Mouse (Mus musculus) MEL (cell line): Measurements from ENCODE around the gene Polg. TPM values are rescaled to one million over a fixed set of nuclear protein-coding genes. Genes with fewer than 3 reads are reported as not detected.

Experiments
- DNase-seq: peaks from one replicate; pipeline ENCODE4 v3.0.0; 2011; ENCODE audit warnings: low read depth, low spot score
- H3K27ac ChIP-seq: 2 replicates; pipeline ENCODE4 v1.5.1; 2012; ENCODE audit warnings: low read depth, mild to moderate bottlenecking, control low read depth, low read length, moderate library complexity; ENCODE audit not compliant: control insufficient read depth
- H3K27me3 ChIP-seq, 2 experiments: fragments of 150-350 bp in 1 of 2; sonication (generic) in 1 of 2; 2 replicates each; pipeline ENCODE4 v1.6.1; 2012; ENCODE audit warnings: low read length in 2 of 2, mild to moderate bottlenecking in 2 of 2, improper control_type of control experiment in 1 of 2, moderate library complexity in 1 of 2; ENCODE audit not compliant: insufficient read depth in 2 of 2, control insufficient read depth in 1 of 2
- H3K36me3 ChIP-seq, 2 experiments: 2 replicates each; pipeline ENCODE4 v1.6.1; 2012 to 2014; ENCODE audit warnings: low read length in 2 of 2, improper control_type of control experiment in 1 of 2, inconsistent platforms in 1 of 2, mild to moderate bottlenecking in 1 of 2; ENCODE audit not compliant: insufficient read depth in 2 of 2, control insufficient read depth in 1 of 2
- H3K4me1 ChIP-seq, 2 experiments: fragments of 150-350 bp in 1 of 2; sonication (generic) in 1 of 2; 2 replicates each; pipeline ENCODE4 v1.6.1; 2012; ENCODE audit warnings: low read length in 2 of 2, improper control_type of control experiment in 1 of 2, mild to moderate bottlenecking in 1 of 2; ENCODE audit not compliant: insufficient read depth in 2 of 2, control insufficient read depth in 1 of 2
- H3K4me3 ChIP-seq, 2 experiments: fragments of 150-350 bp in 1 of 2; sonication (generic) in 1 of 2; 2 replicates each; pipeline ENCODE4 v1.5.1; 2012; ENCODE audit warnings: low read depth in 2 of 2, low read length in 2 of 2, mild to moderate bottlenecking in 2 of 2, moderate library complexity in 2 of 2, control low read depth in 1 of 2, improper control_type of control experiment in 1 of 2; ENCODE audit not compliant: control insufficient read depth in 1 of 2, insufficient read depth in 1 of 2
- H3K79me2 ChIP-seq: 2 replicates; pipeline ENCODE4 v1.6.1; 2012; ENCODE audit warnings: mild to moderate bottlenecking, low read length, moderate library complexity; ENCODE audit not compliant: control insufficient read depth, poor library complexity, insufficient read depth
- H3K9ac ChIP-seq: 2 replicates; pipeline ENCODE4 v1.6.1; 2012; ENCODE audit warnings: low read depth, mild to moderate bottlenecking, control low read depth, low read length, moderate library complexity; ENCODE audit not compliant: control insufficient read depth, poor library complexity, severe bottlenecking
- H3K9me3 ChIP-seq: fragments of 150-350 bp; sonication (generic); replicated peaks from 2 replicates; pipeline ENCODE4 v1.6.1; 2012; ENCODE audit warnings: mild to moderate bottlenecking, low read length, improper control_type of control experiment, moderate library complexity; ENCODE audit not compliant: insufficient read depth
- E2F4 ChIP-seq: IDR thresholded peaks from 2 replicates; pipeline ENCODE4 v1.6.1; 2011; ENCODE audit warnings: low read depth, low read length, improper control_type of control experiment, borderline replicate concordance
- ELF1 ChIP-seq: IDR thresholded peaks from 2 replicates; pipeline ENCODE4 v1.6.1; 2014; ENCODE audit warnings: low read depth, mild to moderate bottlenecking, inconsistent platforms, low read length, improper control_type of control experiment, moderate library complexity
- GABPA ChIP-seq: IDR thresholded peaks from 2 replicates; pipeline ENCODE4 v1.6.1; 2012; ENCODE audit warnings: low read depth, mild to moderate bottlenecking, inconsistent platforms, low read length, improper control_type of control experiment, moderate library complexity
- HCFC1 ChIP-seq: IDR thresholded peaks from 2 replicates; pipeline ENCODE4 v1.6.1; 2012; ENCODE audit warnings: low read depth, mild to moderate bottlenecking, inconsistent platforms, low read length, improper control_type of control experiment, moderate library complexity
- KAT2A ChIP-seq: conservative IDR thresholded peaks from 2 replicates; pipeline ENCODE4 v1.6.1; 2012; ENCODE audit warnings: low read depth, low read length, improper control_type of control experiment, inconsistent platforms
- MYB ChIP-seq: IDR thresholded peaks from 2 replicates; pipeline ENCODE4 v1.6.1; 2011; ENCODE audit warnings: mild to moderate bottlenecking, low read depth, low read length, improper control_type of control experiment
- MYC ChIP-seq: IDR thresholded peaks from 2 replicates; pipeline ENCODE4 v1.6.1; 2011; ENCODE audit warnings: low read depth, mild to moderate bottlenecking, low read length, improper control_type of control experiment, moderate library complexity
- NELFE ChIP-seq: IDR thresholded peaks from 2 replicates; pipeline ENCODE4 v1.6.1; 2011; ENCODE audit warnings: low read depth, low read length, improper control_type of control experiment
- NRF1 ChIP-seq: IDR thresholded peaks from 2 replicates; pipeline ENCODE4 v1.6.1; 2014; ENCODE audit warnings: low read depth, mild to moderate bottlenecking, inconsistent platforms, low read length, improper control_type of control experiment, moderate library complexity; ENCODE audit not compliant: poor library complexity, insufficient read depth, severe bottlenecking
- POLR2A ChIP-seq, 2 experiments: IDR thresholded peaks; 2 replicates each; pipeline ENCODE4 v1.6.1; 2011 to 2012; ENCODE audit warnings: low read length in 2 of 2, mild to moderate bottlenecking in 2 of 2, control low read depth in 1 of 2, improper control_type of control experiment in 1 of 2, low read depth in 1 of 2, moderate library complexity in 1 of 2; ENCODE audit not compliant: control insufficient read depth in 1 of 2, insufficient read depth in 1 of 2, poor library complexity in 1 of 2
- POLR2AphosphoS2 ChIP-seq: IDR thresholded peaks from 2 replicates; pipeline ENCODE4 v1.6.1; 2011; ENCODE audit warnings: low read length, improper control_type of control experiment
- SIN3A ChIP-seq: IDR thresholded peaks from 2 replicates; pipeline ENCODE4 v1.6.1; 2012; ENCODE audit warnings: low read length, improper control_type of control experiment, inconsistent platforms
- TAL1 ChIP-seq: IDR thresholded peaks from 2 replicates; pipeline ENCODE4 v1.6.1; 2012; ENCODE audit warnings: mild to moderate bottlenecking, inconsistent platforms, low read length, moderate library complexity, mixed read lengths
- TBP ChIP-seq: IDR thresholded peaks from 2 replicates; pipeline ENCODE4 v1.8.0; 2011; ENCODE audit warnings: low read depth, low read length, improper control_type of control experiment
- TCF12 ChIP-seq: IDR thresholded peaks from 2 replicates; pipeline ENCODE4 v1.6.1; 2014; ENCODE audit warnings: low read depth, mild to moderate bottlenecking, inconsistent platforms, low read length, improper control_type of control experiment, moderate library complexity
- ZC3H11A ChIP-seq: IDR thresholded peaks from 2 replicates; pipeline ENCODE4 v1.6.1; 2012; ENCODE audit warnings: low read depth, mild to moderate bottlenecking, inconsistent platforms, low read length, improper control_type of control experiment
- ZMIZ1 ChIP-seq: IDR thresholded peaks from 2 replicates; pipeline ENCODE4 v1.6.1; 2012; ENCODE audit warnings: low read depth, mild to moderate bottlenecking, inconsistent platforms, low read length, improper control_type of control experiment, moderate library complexity
- polyA plus RNA-seq, 2 experiments: library from polyadenylated mRNA; stranded (reverse) in 1 of 2; unstranded in 1 of 2; fragments of >175 nt in 1 of 2; fragments of >200 nt in 1 of 2; gene quantifications; 2 replicates each; pipeline versions ENCODE4 v1.2.1 to v1.2.4; 2012; ENCODE audit warnings: low replicate concordance in 2 of 2, low read depth in 1 of 2; ENCODE audit not compliant: insufficient read length in 2 of 2, insufficient read depth in 1 of 2, missing spikeins in 1 of 2
- total RNA-seq: library from RNA; depleted of rRNA; stranded (reverse); fragments of 300-350 nt; gene quantifications from 2 replicates; pipeline ENCODE4 v1.2.3, GENCODE M21; 2012

Polg gene
- total and polyA plus RNA-seq, 3 experiments: 82.7 to 129 TPM; not detected in 1

- Histone ChIP-seq H3K4me3 (no peak overlapping the region), H3K27me3 (no peaks in the 10 kb centered on the region), H3K79me2 (no peaks in the 10 kb centered on the region), H3K9ac (no peak overlapping the region), H3K27ac (no peak overlapping the region), H3K36me3 (peaks cover 0 to 8% of the 10 kb centered on the region in 2 experiments; a peak in 2 of 4 replicates), H3K4me1 (no peaks in the 10 kb centered on the region), H3K9me3 (no peaks in the 10 kb centered on the region)
- DNase-seq: no peak
- TF ChIP-seq POLR2A (IDR thresholded peaks at IDR 0.05; ENCODE audit: control insufficient read depth in 1 of 2, insufficient read depth in 1 of 2, low read depth in 1 of 2, low read length in 2 of 2, poor library complexity in 1 of 2) (no peak), NRF1 (no peak), E2F4 (no peak), TCF12 (no peak), TAL1 (no peak), SIN3A (no peak), TBP (no peak)
Observed at GRCm38 (mm10) chr7:79447048-79447447, 19.1 kb downstream of the Polg start.

GRCm38 (mm10) chr7:79440035-79440434 lies 26.1 kb downstream of the Polg start:
- Histone ChIP-seq H3K4me1 (no peaks in the 10 kb centered on the region), H3K4me3 (no peak overlapping the region), H3K27ac (no peak overlapping the region), H3K9me3 (no peaks in the 10 kb centered on the region), H3K9ac (no peak overlapping the region), H3K27me3 (no peaks in the 10 kb centered on the region), H3K36me3 (peaks cover 0 to 2% of the 10 kb centered on the region in 2 experiments; a peak in 1 of 4 replicates), H3K79me2 (no peaks in the 10 kb centered on the region)
- no peak for DNase-seq
- no peak for TF ChIP-seq GABPA
- no peak for TF ChIP-seq POLR2AphosphoS2
- no peak for TF ChIP-seq SIN3A

GRCm38 (mm10) chr7:79428243-79428642 lies 37.9 kb downstream of the Polg start:
- Histone ChIP-seq H3K4me1 (no peaks in the 10 kb centered on the region), H3K27me3 (no peaks in the 10 kb centered on the region), H3K9me3 (no peaks in the 10 kb centered on the region), H3K36me3 (no peaks in the 10 kb centered on the region), H3K79me2 (no peaks in the 10 kb centered on the region), H3K9ac (no peak overlapping the region), H3K4me3 (no peak overlapping the region), H3K27ac (no peak overlapping the region)
- no peak for DNase-seq
- no peak for TF ChIP-seq GABPA
- TF ChIP-seq KAT2A: no peak
- no peak for TF ChIP-seq MYB
- no peak for TF ChIP-seq MYC
- TF ChIP-seq TBP: no peak
- TF ChIP-seq POLR2A (IDR thresholded peaks at IDR 0.05; ENCODE audit: control insufficient read depth in 1 of 2, insufficient read depth in 1 of 2, low read depth in 1 of 2, low read length in 2 of 2, poor library complexity in 1 of 2): no peak
- no peak for TF ChIP-seq HCFC1
- TF ChIP-seq NELFE: no peak
- TF ChIP-seq ZC3H11A: no peak
- TF ChIP-seq ELF1: no peak
- TF ChIP-seq ZMIZ1: no peak
